Mouse (Mus musculus) heart, embryonic 11.5 days (tissue): ENCODE data around the gene Bche. TPM values are rescaled to one million over a fixed set of nuclear protein-coding genes. Genes with fewer than 3 reads are reported as not detected.

ENCODE experiments used
- ATAC-seq: fragments of 200-750 bp; cut with Nextera tagmentation; replicated peaks from 2 replicates; pipeline ENCODE4 v1.8.0; 2017; ENCODE audit warnings: moderate library complexity; ENCODE audit not compliant: insufficient number of reproducible peaks, low FRiP score, low TSS enrichment
- H3K27ac ChIP-seq: fragments of 300-500 bp; sonication (generic); 2 replicates; pipeline ENCODE4 v1.5.1; 2014; ENCODE audit warnings: mild to moderate bottlenecking, low read depth, low read length
- H3K27me3 ChIP-seq: fragments of 300-500 bp; sonication (generic); 2 replicates; pipeline ENCODE4 v1.6.1; 2014; ENCODE audit warnings: mild to moderate bottlenecking, low read length, mixed read lengths; ENCODE audit not compliant: control insufficient read depth, insufficient read depth
- H3K36me3 ChIP-seq: fragments of 300-500 bp; sonication (generic); 2 replicates; pipeline ENCODE4 v1.6.1; 2014; ENCODE audit warnings: mild to moderate bottlenecking, low read length, moderate library complexity, mixed read lengths; ENCODE audit not compliant: control insufficient read depth, insufficient read depth
- H3K4me1 ChIP-seq: fragments of 300-500 bp; sonication (generic); 2 replicates; pipeline ENCODE4 v1.6.1; 2014; ENCODE audit warnings: low read length; ENCODE audit not compliant: control insufficient read depth, insufficient read depth
- H3K4me2 ChIP-seq: fragments of 300-500 bp; sonication (generic); 2 replicates; pipeline ENCODE4 v1.6.1; 2014; ENCODE audit warnings: mild to moderate bottlenecking, moderate library complexity
- H3K4me3 ChIP-seq: fragments of 300-500 bp; sonication (generic); 2 replicates; pipeline ENCODE4 v1.5.1; 2014; ENCODE audit warnings: low read depth, low read length
- H3K9ac ChIP-seq: fragments of 300-500 bp; sonication (generic); 2 replicates; pipeline ENCODE4 v1.6.1; 2014; ENCODE audit warnings: mild to moderate bottlenecking, low read depth, low read length, moderate library complexity
- H3K9me3 ChIP-seq: fragments of 300-500 bp; sonication (generic); replicated peaks from 2 replicates; pipeline ENCODE4 v1.6.1; 2016; ENCODE audit warnings: low read length; ENCODE audit not compliant: control insufficient read depth
- WGBS: fragments of 180-500 bp; shearing (Covaris S2); extraction: QIAGEN DNeasy Blood & Tissue Kit; methylation state at CpG from one replicate; pipeline ENCODE4 v1.1.7; 2014; ENCODE audit not compliant: insufficient replicate concordance; 5-methylcytosine and 5-hydroxymethylcytosine counted together
- polyA plus RNA-seq: library from polyadenylated mRNA; unstranded; fragments of >200 nt; fragmentation: Nextera tagmentation; extraction: Ambion mirVana; gene quantifications from 2 replicates; pipeline ENCODE4 v1.2.1, GENCODE M21; 2014

The Bche gene
- polyA plus RNA-seq, 1 experiment from 2014 or later: 17.9 TPM

DNA sequence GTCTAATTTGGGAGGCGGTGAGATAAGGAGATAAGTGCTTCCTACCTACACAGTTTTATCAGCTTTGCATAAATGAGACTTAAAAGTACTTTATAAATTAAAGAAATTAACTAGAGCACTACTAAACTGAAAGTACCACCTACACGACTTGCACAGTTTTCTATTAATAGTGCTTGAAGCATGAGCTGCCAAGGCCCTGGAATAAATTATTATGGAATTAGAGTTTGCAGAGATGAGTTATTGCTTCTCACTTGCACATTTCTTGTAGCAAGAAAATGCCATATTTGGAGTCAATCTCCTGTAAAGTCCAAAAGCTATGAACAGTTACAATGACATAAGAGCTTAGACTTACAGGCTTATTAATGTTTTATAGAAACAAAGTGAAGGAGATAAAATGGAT, 96.8 kb downstream of the Bche start:
- no peaks in the 10 kb centered on the region for H3K27me3 ChIP-seq
- no peak overlapping the region for H3K27ac ChIP-seq
- no peak overlapping the region for H3K4me2 ChIP-seq
- H3K4me1 ChIP-seq: no peaks in the 10 kb centered on the region
- no peak overlapping the region for H3K4me3 ChIP-seq
- no peaks in the 10 kb centered on the region for H3K36me3 ChIP-seq
- H3K9me3 ChIP-seq: no peaks in the 10 kb centered on the region
- WGBS: 66% methylated on average over 2 of the region's 2 CpGs
- no peak overlapping the region for H3K9ac ChIP-seq
- ATAC-seq: no peak

DNA sequence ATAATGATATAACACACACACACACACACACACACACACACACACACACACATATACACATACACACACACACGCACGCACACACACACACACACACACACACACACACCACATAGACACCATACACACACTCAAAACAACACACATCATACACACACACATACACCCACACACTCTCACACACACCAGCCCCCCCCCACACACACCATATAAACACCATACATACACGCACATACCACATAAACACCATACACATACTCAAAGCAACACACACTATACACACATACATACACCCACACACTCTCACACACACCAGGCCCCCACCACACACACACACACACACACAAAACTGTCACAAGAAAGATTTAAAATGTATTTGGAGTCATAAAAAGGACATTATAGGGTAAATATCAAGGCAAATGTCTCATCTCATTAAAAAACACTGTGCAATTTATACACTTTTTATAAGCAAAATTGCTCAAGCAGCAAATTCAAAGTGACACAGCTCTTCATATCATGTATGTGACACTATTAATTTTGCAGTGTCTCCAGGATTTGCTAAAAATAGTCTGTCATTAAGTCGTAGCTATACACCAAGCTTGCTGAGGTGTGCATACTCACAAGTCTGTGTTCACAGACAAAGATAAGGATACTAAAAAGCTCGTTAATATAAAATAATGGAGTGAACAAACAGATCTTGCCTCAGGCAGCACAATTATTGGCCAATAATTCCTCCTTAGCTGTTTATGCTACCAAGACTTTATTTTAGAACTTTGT, 116.3 kb downstream of the Bche start:
- no peak for ATAC-seq
- Histone ChIP-seq H3K9me3 (no peaks in the 10 kb centered on the region), H3K9ac (no peak overlapping the region), H3K27ac (no peak overlapping the region), H3K27me3 (no peaks in the 10 kb centered on the region), H3K4me2 (no peak overlapping the region), H3K4me1 (no peaks in the 10 kb centered on the region), H3K36me3 (no peaks in the 10 kb centered on the region), H3K4me3 (no peak overlapping the region)
- WGBS: 77% methylated on average over 5 of the region's 5 CpGs
